Mouse (Mus musculus) CD8-positive naive resting alpha-beta T cell, adult 2 months (primary cell): Measurements from ENCODE around the gene Ifit3.
"Not testable (repeated sequence)": the region's sequence is repeated elsewhere in the genome, so short reads cannot be mapped to it uniquely, and the experiment has no call there.

Experiments
- DNase-seq, 2 experiments: peaks; one replicate each; pipeline ENCODE4 v3.0.0; 2022; ENCODE audit warnings: low read depth in 2 of 2, low spot score in 2 of 2

The Ifit3 gene

GRCm38 (mm10) chr19:34583126-34583766, at the start of gene Ifit3:
Ifit3 (plus strand) TSS chr19:34583531.
- not testable (repeated sequence) for DNase-seq

GRCm38 (mm10) chr19:34539422-34539821, 43.9 kb upstream of the Ifit3 start:
- DNase-seq: no peak

GRCm38 (mm10) chr19:34546211-34546610, 37.1 kb upstream of the Ifit3 start:
- DNase-seq: no peak

- peak; percentile 84 to 88 for DNase-seq
These were observed 35.4 kb upstream of the Ifit3 start for GRCm38 (mm10) chr19:34547976-34548375.

GRCm38 (mm10) chr19:34550205-34550533, 33.2 kb upstream of the Ifit3 start:
- DNase-seq: no peak

GRCm38 (mm10) chr19:34550534-34551223, 32.7 kb upstream of the Ifit3 start, which contains the start of gene Ifit2:
Ifit2 (plus strand) TSS chr19:34550694.
- DNase-seq: peak; percentile 58 to 69

- no peak for DNase-seq
These were observed 31.4 kb upstream of the Ifit3 start for GRCm38 (mm10) chr19:34551981-34552380.

- no peak for DNase-seq
These were observed 30.3 kb upstream of the Ifit3 start for GRCm38 (mm10) chr19:34553021-34553420.

- no peak for DNase-seq
These were observed 29.8 kb upstream of the Ifit3 start for GRCm38 (mm10) chr19:34553522-34553921.

GRCm38 (mm10) chr19:34554061-34554460, 29.3 kb upstream of the Ifit3 start:
- DNase-seq: no peak

GRCm38 (mm10) chr19:34556621-34557020, 26.7 kb upstream of the Ifit3 start:
- DNase-seq: no peak

GRCm38 (mm10) chr19:34562556-34562955, 20.8 kb upstream of the Ifit3 start:
- DNase-seq: no peak

GRCm38 (mm10) chr19:34566178-34566784, 17.1 kb upstream of the Ifit3 start:
- DNase-seq: no peak

- DNase-seq: no peak
These were observed 14.1 kb upstream of the Ifit3 start for GRCm38 (mm10) chr19:34568988-34569895.

GRCm38 (mm10) chr19:34569896-34570476, 13.3 kb upstream of the Ifit3 start:
- no peak for DNase-seq

GRCm38 (mm10) chr19:34571080-34571479, 12.3 kb upstream of the Ifit3 start:
- no peak for DNase-seq

- DNase-seq: no peak
These were observed 9.7 kb upstream of the Ifit3 start for GRCm38 (mm10) chr19:34573650-34574049.

- no peak for DNase-seq
These were observed 6.2 kb upstream of the Ifit3 start for GRCm38 (mm10) chr19:34577121-34577520.

GRCm38 (mm10) chr19:34582696-34583095, 635 bp upstream of the Ifit3 start:
- DNase-seq: not testable (repeated sequence)

GRCm38 (mm10) chr19:34585740-34586458, 2.6 kb downstream of the Ifit3 start:
- not testable (repeated sequence) for DNase-seq
